Mouse (Mus musculus) testis, adult 2 months (tissue): Measurements from ENCODE around the gene Tes.

Experiments
- CTCF ChIP-seq: fragments of 200-500 bp; IDR thresholded peaks from 2 replicates; pipeline ENCODE4 v1.5.1; 2012; ENCODE audit warnings: low read depth, mild to moderate bottlenecking, inconsistent platforms, low read length, moderate library complexity; ENCODE audit not compliant: control insufficient read depth, insufficient read depth, insufficient replicate concordance
- POLR2A ChIP-seq: fragments of 200-500 bp; IDR thresholded peaks from 2 replicates; pipeline ENCODE4 v1.6.1; 2012; ENCODE audit warnings: low read depth, mild to moderate bottlenecking, inconsistent platforms, low read length, moderate library complexity; ENCODE audit not compliant: control insufficient read depth

DNA sequence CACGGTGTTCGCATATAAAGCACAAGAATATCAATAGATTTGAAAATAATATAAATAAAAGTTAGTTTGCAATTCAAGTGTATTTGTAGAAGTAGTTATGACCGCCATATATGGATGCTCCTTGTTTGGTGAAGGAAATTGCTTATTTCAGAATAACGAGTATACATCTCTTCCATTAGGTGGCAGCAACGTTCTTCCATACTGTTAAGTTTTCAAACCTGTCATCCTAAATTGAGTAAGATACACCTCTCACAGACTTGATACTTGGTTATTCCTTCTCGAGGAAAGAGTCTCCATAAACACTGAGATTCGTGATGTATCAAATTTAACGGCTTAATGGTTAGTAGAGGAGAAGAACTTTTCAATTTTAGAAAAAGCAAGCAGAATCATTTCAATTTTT, 37.4 kb upstream of the Tes start:
- TF ChIP-seq CTCF (no peak), POLR2A (no peak)
